ENCODE assay signal across 23 mouse cellular contexts in the genomic region with DNA sequence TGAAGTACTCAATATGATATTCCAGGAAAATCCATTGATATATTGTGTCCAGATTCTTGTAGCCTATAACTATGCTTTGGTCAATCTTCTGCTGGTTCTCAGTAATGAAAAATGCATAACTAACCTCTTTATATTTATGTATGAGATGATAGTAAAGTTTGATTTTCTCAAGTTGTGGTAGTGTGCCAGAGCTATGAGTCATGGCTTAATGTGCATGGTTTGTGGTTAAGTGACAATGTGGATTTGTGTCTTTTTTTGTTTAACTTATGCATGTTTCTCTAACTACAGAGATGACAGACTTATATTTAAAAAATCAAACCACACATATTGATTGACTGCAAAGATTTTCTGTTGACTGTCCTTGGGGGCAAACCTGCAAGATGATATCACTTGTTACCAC. TPM values are rescaled to one million over a fixed set of nuclear protein-coding genes. Genes with fewer than 3 reads are reported as not detected.
"Had no signal": no experiment of that assay in that cellular context is flagged by ENCODE, and none has a peak within 500 bp of the region (broad histone marks: within the 10 kb centered on the region; RNA-seq: fewer than 3 reads in every experiment).

No protein-coding gene starts in this region.

- DNase-seq: lung, adult 2 months; lung, postnatal 14 days; lung, postnatal 36 days; right cerebral cortex, postnatal 14 days; thymus, adult 2 months; thymus, postnatal 36 days had no signal

- H3K27me3 ChIP-seq: lung, embryonic 15.5 days; megakaryocyte, embryonic 14.5 days; midbrain, embryonic 13.5 days; midbrain, embryonic 15.5 days; neural tube, embryonic 12.5 days; stomach, embryonic 15.5 days had no signal

- H3K36me3 ChIP-seq: lung, embryonic 15.5 days; midbrain, embryonic 13.5 days; midbrain, embryonic 15.5 days; neural tube, embryonic 12.5 days; stomach, embryonic 15.5 days had no signal

- H3K4me3 ChIP-seq: lung, embryonic 15.5 days; megakaryocyte, embryonic 14.5 days; midbrain, embryonic 13.5 days; midbrain, embryonic 15.5 days; neural tube, embryonic 12.5 days; stomach, embryonic 15.5 days had no signal

RNA-seq across cellular contexts. Expression of a gene that starts 49.7 kb away (rescaled TPM):
- total RNA-seq: megakaryocyte progenitor cell, adult 5-6 weeks; midbrain, postnatal 0 days; monocyte, adult 5-6 weeks; neutrophil, adult 5-6 weeks had no signal
- polyA plus RNA-seq: lung, adult 2 months; lung, embryonic 15.5 days; lung, postnatal 0 days; macrophage; midbrain, embryonic 11.5 days; midbrain, embryonic 13.5 days; midbrain, embryonic 15.5 days; midbrain, postnatal 0 days; neural tube, embryonic 12.5 days; neural tube, embryonic 14.5 days; spleen, adult 2 months; stomach, embryonic 15.5 days; stomach, postnatal 0 days; testis, adult 2 months; thymus, adult 2 months had no signal
